Mouse (Mus musculus) thymus, postnatal 36 days (tissue): Measurements from ENCODE around the gene Olfr403.
"Not testable (repeated sequence)": the region's sequence is repeated elsewhere in the genome, so short reads cannot be mapped to it uniquely, and the experiment has no call there.

Experiments used
- DNase-seq, 2 experiments: peaks; one replicate each; pipeline ENCODE4 v3.0.0; 2022; ENCODE audit warnings: mixed read lengths in 2 of 2

The Olfr403 gene

GRCm38 (mm10) chr11:74185949-74186348 is at the start of gene Olfr403:
TSS of gene Olfr403 (plus strand) at chr11:74186249.
- no peak for DNase-seq

GRCm38 (mm10) chr11:74140001-74140400 is 46.0 kb upstream of the Olfr403 start:
- not testable (repeated sequence) for DNase-seq

- DNase-seq = no peak
Measured at GRCm38 (mm10) chr11:74145866-74146265, 40.2 kb upstream of the Olfr403 start.

- no peak for DNase-seq
Measured at GRCm38 (mm10) chr11:74153229-74153628, 32.8 kb upstream of the Olfr403 start, which contains the start of gene Olfr402. TSS of gene Olfr402 (plus strand) at chr11:74153529.

GRCm38 (mm10) chr11:74168771-74169170 is 17.3 kb upstream of the Olfr403 start:
- DNase-seq = no peak

GRCm38 (mm10) chr11:74183168-74183567 is 2.9 kb upstream of the Olfr403 start:
- no peak for DNase-seq

- DNase-seq = no peak
Measured at GRCm38 (mm10) chr11:74183745-74184144, 2.3 kb upstream of the Olfr403 start.

- no peak for DNase-seq
Measured at GRCm38 (mm10) chr11:74211279-74211678, 25.2 kb downstream of the Olfr403 start, which contains the start of gene Olfr43. TSS of gene Olfr43 (minus strand) at chr11:74211379.

GRCm38 (mm10) chr11:74241201-74241600 is 55.2 kb downstream of the Olfr403 start:
- no peak for DNase-seq
